Mouse (Mus musculus) G1E-ER4 (cell line): Measurements from ENCODE around the gene Pkhd1. TPM values are rescaled to one million over a fixed set of nuclear protein-coding genes. Genes with fewer than 3 reads are reported as not detected.

ENCODE experiments used
- GATA1 ChIP-seq: IDR thresholded peaks from one replicate; pipeline ENCODE4 v1.8.0; 2012; ENCODE audit warnings: low read length, inconsistent platforms
- polyA plus RNA-seq: library from polyadenylated mRNA; stranded (reverse); fragments of >175 nt; gene quantifications from 2 replicates; pipeline ENCODE4 v1.2.3, GENCODE M21; 2012

The Pkhd1 gene
- polyA plus RNA-seq, 1 experiment = not detected

- TF ChIP-seq GATA1 = no peak
These were observed 437.7 kb downstream of the Pkhd1 start for GRCm38 (mm10) chr1:20180157-20180556.

- no peak for TF ChIP-seq GATA1
These were observed 446.7 kb downstream of the Pkhd1 start for GRCm38 (mm10) chr1:20171199-20171598.

DNA sequence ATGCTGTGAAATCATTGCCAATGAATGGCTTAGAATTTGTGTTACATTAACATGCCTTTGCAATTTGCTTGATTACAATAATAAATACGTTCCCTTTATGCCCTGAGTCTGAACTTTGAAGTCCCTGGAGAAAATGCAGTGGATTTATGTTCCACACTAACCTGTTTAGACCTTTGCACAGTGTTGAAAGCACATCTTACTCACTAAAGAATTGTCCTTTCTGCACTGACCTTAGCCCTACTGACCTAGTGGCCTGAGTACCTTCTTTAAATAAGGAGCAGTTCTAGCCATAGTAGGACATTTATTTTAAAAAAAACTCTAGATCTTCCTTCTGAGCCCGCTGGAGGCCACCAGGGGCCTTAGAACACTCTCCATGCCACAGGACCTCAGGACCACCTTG is 467.8 kb downstream of the Pkhd1 start:
- no peak for TF ChIP-seq GATA1

- no peak for TF ChIP-seq GATA1
These were observed 481.7 kb downstream of the Pkhd1 start for GRCm38 (mm10) chr1:20136205-20136604.

- TF ChIP-seq GATA1 = no peak
These were observed 482.7 kb downstream of the Pkhd1 start for GRCm38 (mm10) chr1:20135065-20135618.

- no peak for TF ChIP-seq GATA1
These were observed 484.2 kb downstream of the Pkhd1 start for GRCm38 (mm10) chr1:20133636-20134035.

DNA sequence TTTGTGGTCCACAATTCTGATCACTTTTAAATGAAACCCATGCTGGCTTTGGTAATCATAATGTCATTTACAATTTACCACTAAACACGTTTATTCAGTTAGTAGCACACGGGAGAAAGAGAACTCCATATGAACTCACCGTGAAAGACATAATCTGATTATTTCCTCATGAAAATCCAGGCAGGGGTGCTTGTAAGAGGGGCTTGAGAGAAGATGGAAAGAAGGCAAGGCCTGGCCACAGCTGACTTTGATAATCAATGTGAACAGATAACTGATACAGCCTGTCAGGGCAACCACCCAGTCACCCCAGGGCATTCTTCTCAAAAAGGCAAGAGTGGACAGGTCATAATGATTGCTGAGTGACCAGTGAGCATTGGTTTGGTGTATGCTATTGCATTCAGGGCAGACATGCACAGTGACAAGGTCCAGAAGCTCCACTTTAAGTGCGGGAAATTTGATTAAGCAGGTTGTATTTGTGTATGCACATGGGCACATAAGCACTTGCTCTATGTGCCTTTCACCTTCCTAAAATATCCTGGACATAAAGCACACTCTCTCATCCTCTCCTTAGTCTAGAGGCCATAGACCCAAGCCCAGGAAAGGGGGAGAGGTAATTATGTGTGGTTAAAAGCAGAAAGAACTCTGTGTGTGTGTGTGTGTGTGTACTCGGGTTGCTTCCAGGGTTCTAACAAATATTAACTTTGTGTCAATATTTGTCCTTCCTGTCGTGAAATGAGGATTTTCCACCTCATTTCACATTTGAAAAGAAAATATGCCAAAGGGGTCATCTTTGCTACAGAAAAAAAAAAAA is 485.9 kb downstream of the Pkhd1 start:
- TF ChIP-seq GATA1 = no peak

DNA sequence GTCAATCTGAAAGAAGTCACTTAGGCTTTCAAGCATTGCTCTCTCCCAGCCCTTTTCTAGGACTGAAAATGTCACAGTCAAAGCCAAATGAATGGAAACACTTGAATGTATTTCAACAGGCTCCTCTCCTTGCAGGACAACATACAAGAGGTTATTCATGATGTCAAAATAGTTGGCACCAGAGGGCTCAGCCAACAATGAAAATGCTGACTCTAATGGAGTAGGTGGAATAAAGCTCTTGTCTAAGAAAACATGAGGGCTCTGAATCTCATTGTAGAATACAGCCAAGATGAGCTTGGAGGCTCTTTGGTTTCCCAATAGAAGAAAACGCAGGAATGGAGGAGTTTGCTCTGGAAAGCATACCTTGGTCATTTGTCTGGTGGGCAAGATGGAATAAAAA is 500.5 kb downstream of the Pkhd1 start:
- no peak for TF ChIP-seq GATA1

GRCm38 (mm10) chr1:20069733-20070132 is 548.1 kb downstream of the Pkhd1 start:
- no peak for TF ChIP-seq GATA1

GRCm38 (mm10) chr1:20058245-20058644 is 559.6 kb downstream of the Pkhd1 start:
- no peak for TF ChIP-seq GATA1

GRCm38 (mm10) chr1:20039389-20039788 is 578.5 kb downstream of the Pkhd1 start:
- TF ChIP-seq GATA1 = no peak

- no peak for TF ChIP-seq GATA1
These were observed 582.6 kb downstream of the Pkhd1 start for GRCm38 (mm10) chr1:20035277-20035676.

DNA sequence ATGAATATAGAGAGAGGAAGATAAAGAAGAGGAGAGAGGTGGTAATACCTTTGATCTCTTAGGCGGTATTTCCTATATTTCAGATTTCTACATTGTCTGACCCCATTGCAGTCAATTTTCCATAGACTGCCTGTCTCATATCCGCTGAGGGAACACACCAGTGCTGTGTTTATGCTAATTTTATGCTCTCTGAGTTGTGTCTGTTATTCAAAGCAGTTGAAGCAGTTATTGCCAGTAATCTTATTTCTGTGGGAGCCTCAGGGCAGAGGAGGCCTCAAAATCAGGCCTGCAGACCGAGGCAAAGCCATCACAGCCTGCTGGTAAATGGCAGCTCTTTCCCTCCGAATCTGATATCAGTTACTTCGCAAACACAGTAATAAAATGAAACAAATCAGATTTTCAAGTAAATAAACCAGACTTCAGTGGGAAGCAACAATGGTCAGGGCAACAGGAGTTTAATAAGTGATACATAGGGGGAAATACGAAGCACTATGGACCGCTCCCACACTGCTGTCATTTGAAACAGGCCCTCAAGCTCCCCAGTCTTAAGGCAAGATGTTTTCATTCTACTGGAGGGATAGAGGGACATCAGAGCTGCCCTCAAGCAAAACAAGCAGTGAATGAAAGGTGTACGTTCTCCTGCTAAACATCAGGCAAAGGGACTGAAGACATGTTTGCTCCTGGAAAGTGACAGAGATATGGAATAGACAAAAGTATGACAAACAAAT is 599.5 kb downstream of the Pkhd1 start:
- TF ChIP-seq GATA1 = no peak

DNA sequence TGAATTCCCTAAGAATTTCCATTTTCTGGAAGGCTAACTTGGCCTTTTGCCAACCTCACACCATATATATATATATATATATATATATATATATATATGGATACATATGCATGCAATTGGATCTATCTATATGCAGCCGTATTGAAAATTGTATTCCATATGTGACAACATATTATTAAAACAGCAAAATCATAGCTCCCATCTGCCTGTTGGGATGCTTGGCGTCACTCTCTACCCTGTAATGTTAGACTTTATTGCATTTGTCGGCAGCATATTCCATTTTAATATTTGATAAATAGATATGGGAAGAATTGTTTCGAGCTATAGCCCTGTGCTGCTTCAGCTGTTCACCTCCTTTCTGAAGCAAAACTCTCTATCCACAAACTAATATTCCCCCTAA is 600.2 kb downstream of the Pkhd1 start:
- no peak for TF ChIP-seq GATA1

Other genes with a start within 250 kb of the Pkhd1 start
- gene Il17a, start 112.8 kb upstream of the Pkhd1 start, polyA plus RNA-seq = not detected in 2 replicates
- not detected in 2 replicates for gene Il17f, start 172.6 kb upstream of the Pkhd1 start, polyA plus RNA-seq
- gene Mcm3, start 202.2 kb upstream of the Pkhd1 start, polyA plus RNA-seq = 63.3 and 106 TPM in 2 replicates